Mouse (Mus musculus) R1 (cell line): Measurements from ENCODE around the gene Sim2.

ENCODE experiments used
- DNase-seq: peaks from one replicate; pipeline ENCODE4 v3.0.0-alpha.2; 2018; ENCODE audit warnings: low read depth, low spot score

Gene Sim2

DNA sequence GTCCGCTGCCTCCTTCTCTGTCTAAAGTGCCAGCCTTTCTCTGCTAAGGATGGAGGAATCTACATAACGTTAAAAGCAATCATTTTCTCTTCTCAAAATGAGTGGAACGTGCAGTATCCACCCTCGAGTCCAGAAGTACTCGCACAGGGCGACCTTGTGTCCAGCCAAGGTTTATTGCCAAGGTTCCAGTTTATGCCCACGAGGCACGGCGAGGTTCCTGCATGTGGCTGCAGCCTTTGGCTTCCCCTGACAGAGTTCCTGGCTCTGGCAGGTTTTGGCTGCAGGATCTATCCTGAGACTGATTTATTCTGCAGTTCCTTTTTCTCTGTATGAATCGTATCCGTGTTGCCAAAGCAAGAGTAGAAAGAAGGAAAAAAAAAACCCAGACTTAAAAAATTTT is 78.3 kb downstream of the Sim2 start:
- DNase-seq: no peak

DNA sequence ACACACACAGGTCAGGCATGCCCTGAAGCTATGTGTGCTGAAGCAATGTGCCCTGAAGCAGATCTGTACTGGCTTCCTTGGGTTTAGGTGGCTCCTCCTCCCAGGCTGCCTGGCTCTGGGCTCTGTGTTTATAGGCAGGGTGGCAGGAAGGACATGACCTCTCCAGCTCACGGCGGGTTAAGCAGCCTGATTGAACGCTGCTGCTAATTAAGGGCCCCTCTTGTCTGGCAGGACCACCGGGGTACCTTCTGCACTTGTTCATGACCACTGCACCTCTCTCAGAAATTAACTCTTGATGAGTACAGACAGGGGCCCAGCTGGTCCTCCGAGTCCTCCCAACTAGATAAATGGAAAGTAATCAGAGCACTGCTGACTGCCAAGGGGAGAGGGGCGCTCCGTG is 79.5 kb downstream of the Sim2 start:
- no peak for DNase-seq

DNA sequence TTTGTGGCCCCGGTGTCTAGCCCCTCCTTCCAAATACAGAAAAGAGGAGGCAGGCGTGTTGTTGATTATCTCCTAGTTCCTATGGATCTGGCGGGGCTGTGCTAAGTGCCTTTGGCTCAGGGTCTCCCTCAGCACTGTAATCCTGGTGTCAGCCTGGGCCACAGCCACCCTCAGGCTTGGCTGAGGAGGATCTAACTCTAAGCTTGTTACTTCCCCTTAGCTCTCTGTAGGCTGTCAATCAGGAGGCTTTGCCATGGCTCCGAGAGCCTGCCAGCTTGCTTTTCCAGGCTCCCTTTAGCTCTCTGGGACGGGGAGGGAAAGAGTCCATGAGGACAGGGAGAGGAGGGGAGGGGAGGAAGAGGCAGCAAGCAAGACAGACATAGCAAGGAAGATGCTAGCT is 80.2 kb downstream of the Sim2 start:
- DNase-seq: no peak

DNA sequence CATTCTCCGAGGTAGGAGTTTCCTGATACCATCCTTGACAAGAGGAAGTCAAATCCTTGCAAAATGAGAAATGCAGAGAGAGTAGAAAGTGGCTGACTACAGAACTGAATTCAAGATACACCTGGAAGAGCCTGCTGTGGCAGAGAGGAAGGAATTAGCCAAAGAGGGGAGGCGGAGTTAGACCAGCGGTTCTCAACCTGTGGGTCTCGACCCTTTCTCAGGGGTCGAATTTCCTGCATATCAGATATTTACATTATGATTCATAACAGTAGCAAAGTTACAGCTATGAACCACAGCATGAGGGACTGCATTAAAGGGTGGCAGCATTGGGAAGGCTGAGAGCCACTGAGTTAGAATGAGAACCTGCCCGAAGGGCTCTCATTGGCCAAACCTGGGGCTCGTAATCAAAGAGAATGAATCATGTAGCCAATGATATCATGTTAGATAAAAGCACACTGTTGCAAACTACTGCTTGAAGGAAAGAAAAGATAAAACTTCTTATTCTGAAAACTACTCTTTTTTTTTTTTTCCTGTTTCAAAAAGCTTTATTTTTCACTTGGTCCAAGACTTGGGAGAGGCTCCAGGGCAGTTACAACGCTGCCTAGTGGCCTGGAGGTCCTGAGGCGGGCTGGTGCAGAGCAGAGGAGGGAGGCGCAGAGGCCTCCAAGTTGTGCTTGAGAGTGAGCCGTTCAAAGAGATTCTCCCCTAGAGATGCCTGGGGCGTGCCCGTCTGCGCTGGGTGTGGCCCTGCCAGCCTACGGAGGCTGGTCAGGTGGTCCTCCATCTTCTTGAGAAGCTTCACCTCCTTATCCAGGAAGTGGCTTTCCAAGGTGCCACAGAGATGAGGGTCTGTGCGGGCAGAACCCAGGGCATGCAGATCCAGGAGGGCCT is 84.2 kb downstream of the Sim2 start:
- DNase-seq: peak; percentile 65

DNA sequence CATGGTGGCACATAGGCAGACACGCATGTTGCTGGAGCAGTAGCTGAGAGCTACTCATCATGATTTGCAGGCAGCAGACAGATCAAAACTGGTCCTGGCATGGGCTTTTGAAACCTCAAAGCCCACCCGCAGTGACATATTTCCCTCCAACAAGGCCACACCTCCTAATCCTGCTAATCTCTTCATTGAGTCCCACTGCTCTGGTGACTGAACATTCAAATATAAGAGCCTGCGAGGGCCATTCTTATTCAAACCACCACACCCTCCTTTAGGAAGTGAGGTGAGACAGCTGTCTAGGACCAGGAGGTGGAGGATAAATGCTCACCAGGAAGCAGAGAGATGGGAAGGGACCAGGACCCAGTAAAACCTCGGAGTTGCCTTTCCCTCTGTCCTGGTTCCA is 85.5 kb downstream of the Sim2 start:
- peak; percentile 98 for DNase-seq

DNA sequence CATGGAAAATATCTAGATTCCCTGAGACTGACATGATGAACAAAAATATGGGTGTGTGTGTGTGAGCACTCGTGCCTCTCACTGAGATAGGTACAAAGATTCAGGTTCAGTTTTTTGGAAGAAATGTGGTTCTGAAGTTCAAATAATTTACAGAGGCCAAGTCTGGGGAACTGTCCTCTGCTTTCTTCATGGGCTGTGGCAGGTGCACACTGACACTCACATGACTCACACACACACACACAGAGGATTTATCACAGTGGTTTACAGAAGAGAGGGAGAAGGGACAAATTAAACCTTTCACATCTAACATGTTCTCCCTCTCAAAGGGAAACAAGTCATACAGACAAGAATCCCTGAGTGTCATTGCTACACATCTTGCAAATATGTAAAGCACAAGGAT is 88.6 kb downstream of the Sim2 start:
- no peak for DNase-seq

DNA sequence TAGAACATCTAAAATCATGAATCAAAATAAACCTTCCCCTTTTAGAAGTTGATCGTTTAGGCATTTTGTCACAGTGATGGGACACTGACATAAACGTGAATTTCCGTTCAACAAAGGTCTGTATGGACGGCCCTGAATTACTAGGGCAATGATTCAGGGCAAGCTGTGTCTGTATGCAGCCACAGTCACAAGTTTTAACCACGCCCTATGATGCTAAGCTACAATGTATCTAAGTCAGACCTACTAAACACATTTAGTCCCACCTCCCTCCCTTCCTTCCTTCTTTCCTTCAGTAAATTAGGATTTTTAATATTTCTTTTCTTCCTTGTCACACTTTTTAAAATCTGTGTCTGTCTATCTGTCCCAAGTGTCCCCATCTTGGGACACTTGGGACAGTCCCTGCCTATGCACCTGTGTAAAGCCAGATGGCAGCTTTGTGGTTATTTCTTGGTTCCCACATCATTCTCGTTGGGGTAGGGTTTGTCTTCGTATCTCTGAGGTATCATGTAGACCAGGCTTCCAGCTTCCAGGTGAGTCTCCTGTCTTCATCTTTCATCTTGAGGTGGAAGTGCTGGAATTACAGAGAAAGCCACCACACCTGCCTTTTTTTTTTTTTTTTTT is 90.7 kb downstream of the Sim2 start:
- no peak for DNase-seq
